Mouse (Mus musculus) heart, adult 2 months (tissue): ENCODE data around the gene Ranbp3. TPM values are rescaled to one million over a fixed set of nuclear protein-coding genes. Genes with fewer than 3 reads are reported as not detected.

ENCODE experiments used
- DNase-seq, 2 experiments: peaks; one replicate each; pipeline ENCODE4 v3.0.0; 2021
- H3K27ac ChIP-seq: fragments of 200-600 bp; 2 replicates; pipeline ENCODE4 v1.8.1; 2022
- H3K27me3 ChIP-seq: fragments of 200-500 bp; 2 replicates; pipeline ENCODE4 v1.6.1; 2012; ENCODE audit warnings: mild to moderate bottlenecking, low read length, inconsistent platforms, mixed read lengths; ENCODE audit not compliant: control insufficient read depth, insufficient read depth
- H3K36me3 ChIP-seq: fragments of 200-500 bp; 2 replicates; pipeline ENCODE4 v1.6.1; 2012; ENCODE audit warnings: low read length, inconsistent platforms; ENCODE audit not compliant: control insufficient read depth, insufficient read depth
- H3K4me1 ChIP-seq: fragments of 200-500 bp; 2 replicates; pipeline ENCODE4 v1.6.1; 2011; ENCODE audit warnings: low read length; ENCODE audit not compliant: control insufficient read depth, insufficient read depth
- H3K4me3 ChIP-seq: fragments of 200-600 bp; 2 replicates; pipeline ENCODE4 v1.8.1; 2022
- H3K79me2 ChIP-seq: fragments of 200-500 bp; replicated peaks from 2 replicates; pipeline ENCODE4 v1.6.1; 2012; ENCODE audit warnings: mild to moderate bottlenecking, inconsistent platforms, low read length, moderate library complexity, mixed read lengths; ENCODE audit not compliant: control insufficient read depth, insufficient read depth
- H3K9ac ChIP-seq: fragments of 200-500 bp; 2 replicates; pipeline ENCODE4 v1.6.1; 2012; ENCODE audit warnings: low read depth, mild to moderate bottlenecking, control low read depth, inconsistent platforms, low read length, mixed read lengths
- CTCF ChIP-seq: fragments of 200-600 bp; IDR thresholded peaks from 2 replicates; pipeline ENCODE4 v1.8.1; 2022; ENCODE audit warnings: antibody characterized with exemption, mild to moderate bottlenecking, moderate library complexity
- EP300 ChIP-seq: fragments of 200-500 bp; IDR thresholded peaks from 2 replicates; pipeline ENCODE4 v1.6.1; 2011; ENCODE audit warnings: low read depth, low read length, control low read depth; ENCODE audit not compliant: insufficient read depth
- POLR2A ChIP-seq: fragments of 200-500 bp; IDR thresholded peaks from 2 replicates; pipeline ENCODE4 v1.6.1; 2011; ENCODE audit warnings: mild to moderate bottlenecking, low read depth, low read length, control low read depth; ENCODE audit not compliant: insufficient read depth
- WGBS: fragments of 180-500 bp; shearing (Covaris S2); methylation state at CpG from one replicate; pipeline ENCODE4 v1.1.7; 2018; 5-methylcytosine and 5-hydroxymethylcytosine counted together
- intact Hi-C: fragments of 180-260 bp; cut with DNase I; formaldehyde crosslinking; loops from one replicate; pipeline ENCODE4 v1.15.1; 2025
- polyA plus RNA-seq: library from polyadenylated mRNA; depleted of rRNA; stranded (reverse); fragments of >200 nt; gene quantifications from 2 replicates; pipeline ENCODE4 v1.2.3, GENCODE M21; 2012
- total RNA-seq, 2 experiments: library from RNA; stranded (reverse); gene quantifications; 2 replicates each; pipeline ENCODE4 v1.2.3; 2021

Ranbp3 gene
- total and polyA plus RNA-seq, 3 experiments: 37.6 to 40.6 (median 37.7) TPM

GRCm38 (mm10) chr17:56723419-56724161, 50.5 kb downstream of the Ranbp3 start:
- TF ChIP-seq POLR2A: no peak
- no peak for TF ChIP-seq CTCF
- TF ChIP-seq EP300: no peak
- DNase-seq: no peak
- WGBS: 77% methylated on average over 11 of the region's 11 CpGs
- H3K4me1 ChIP-seq: peaks cover 3% of the 10 kb centered on the region
- H3K4me3 ChIP-seq: no peak overlapping the region
- 0 out of 2 replicates have a peak, but pooled peaks cover 1% of the 10 kb centered on the region for H3K79me2 ChIP-seq
- intact Hi-C loops: no loop called here
- no peak overlapping the region for H3K9ac ChIP-seq
- H3K27ac ChIP-seq: no peak overlapping the region
- no peaks in the 10 kb centered on the region for H3K27me3 ChIP-seq
- no peaks in the 10 kb centered on the region for H3K36me3 ChIP-seq

GRCm38 (mm10) chr17:56727029-56727649, 54.0 kb downstream of the Ranbp3 start:
- no peaks in the 10 kb centered on the region for H3K27me3 ChIP-seq
- H3K36me3 ChIP-seq: no peaks in the 10 kb centered on the region
- no peak overlapping the region for H3K4me3 ChIP-seq
- WGBS: 26% methylated on average over 7 of the region's 7 CpGs
- TF ChIP-seq EP300: no peak
- TF ChIP-seq CTCF: no peak
- TF ChIP-seq POLR2A: no peak
- peaks cover 2% of the 10 kb centered on the region for H3K4me1 ChIP-seq
- no peak for DNase-seq
- no peaks in the 10 kb centered on the region for H3K79me2 ChIP-seq
- intact Hi-C loops: no loop called here
- no peak overlapping the region for H3K27ac ChIP-seq
- no peak overlapping the region for H3K9ac ChIP-seq

GRCm38 (mm10) chr17:56727659-56728058, 54.6 kb downstream of the Ranbp3 start:
- no peaks in the 10 kb centered on the region for H3K79me2 ChIP-seq
- no peak for TF ChIP-seq EP300
- TF ChIP-seq POLR2A: no peak
- TF ChIP-seq CTCF: no peak
- no peaks in the 10 kb centered on the region for H3K36me3 ChIP-seq
- peak in 1 of 2 experiments; percentile 17 for DNase-seq
- 20% methylated on average over 12 of the region's 12 CpGs for WGBS
- H3K4me3 ChIP-seq: no peak overlapping the region
- no peak overlapping the region for H3K27ac ChIP-seq
- intact Hi-C loops: no loop called here
- no peaks in the 10 kb centered on the region for H3K27me3 ChIP-seq
- H3K9ac ChIP-seq: no peak overlapping the region
- H3K4me1 ChIP-seq: peaks cover 2% of the 10 kb centered on the region

- no peak for DNase-seq
- H3K36me3 ChIP-seq: no peaks in the 10 kb centered on the region
- H3K4me3 ChIP-seq: no peak overlapping the region
- H3K27me3 ChIP-seq: no peaks in the 10 kb centered on the region
- H3K9ac ChIP-seq: no peak overlapping the region
- peaks cover 2% of the 10 kb centered on the region for H3K4me1 ChIP-seq
- WGBS: 4% methylated on average over 12 of the region's 12 CpGs
- intact Hi-C loops: no loop called here
- H3K27ac ChIP-seq: no peak overlapping the region
- TF ChIP-seq POLR2A: no peak
- no peak for TF ChIP-seq EP300
- TF ChIP-seq CTCF: no peak
- no peaks in the 10 kb centered on the region for H3K79me2 ChIP-seq
Observed at GRCm38 (mm10) chr17:56728117-56728516, 55.0 kb downstream of the Ranbp3 start.

- Histone ChIP-seq H3K27me3 (no peaks in the 10 kb centered on the region), H3K9ac (no peak overlapping the region), H3K36me3 (no peaks in the 10 kb centered on the region), H3K4me3 (no peak overlapping the region), H3K79me2 (no peaks in the 10 kb centered on the region), H3K4me1 (peaks cover 2% of the 10 kb centered on the region), H3K27ac (no peak overlapping the region)
- 24% methylated on average over 6 of the region's 6 CpGs for WGBS
- TF ChIP-seq CTCF (no peak), EP300 (no peak), POLR2A (no peak)
- DNase-seq: no peak
- intact Hi-C loops: no loop called here
Observed at GRCm38 (mm10) chr17:56729151-56729550, 56.1 kb downstream of the Ranbp3 start.

- WGBS: 73% methylated on average over 2 of the region's 2 CpGs
- TF ChIP-seq CTCF (no peak), EP300 (no peak), POLR2A (no peak)
- no peak for DNase-seq
- Histone ChIP-seq H3K9ac (no peak overlapping the region), H3K4me3 (no peak overlapping the region), H3K4me1 (peaks cover 2% of the 10 kb centered on the region), H3K27me3 (no peaks in the 10 kb centered on the region), H3K36me3 (no peaks in the 10 kb centered on the region), H3K79me2 (no peaks in the 10 kb centered on the region), H3K27ac (no peak overlapping the region)
- intact Hi-C loops: no loop called here
Observed at GRCm38 (mm10) chr17:56729656-56730055, 56.6 kb downstream of the Ranbp3 start.
